Mouse (Mus musculus): Measurements from ENCODE around the gene Dock9. TPM values are rescaled to one million over a fixed set of nuclear protein-coding genes. Genes with fewer than 3 reads are reported as not detected.

Dock9 gene
- polyA plus RNA-seq, 1 experiment from 2014 or later = 5.2 TPM

DNA sequence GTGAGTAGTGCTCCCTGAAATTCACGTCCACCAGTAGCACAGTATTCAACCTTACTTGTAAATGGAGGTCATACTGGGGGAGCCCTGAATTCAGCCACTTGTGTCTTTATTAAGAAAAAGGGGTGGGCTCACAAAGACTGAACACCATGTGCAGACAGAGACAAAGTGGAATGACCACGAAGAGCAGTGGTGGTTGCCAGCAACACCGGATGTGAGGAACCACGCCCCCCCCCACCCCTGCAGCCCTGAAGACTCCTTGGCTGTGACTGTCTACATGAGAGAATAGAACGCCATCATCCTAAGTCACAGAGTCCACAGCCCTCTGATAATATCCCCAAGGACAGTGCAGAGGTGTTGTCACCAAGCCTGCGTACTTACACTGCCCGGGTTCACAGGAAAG is 191.2 kb downstream of the Dock9 start:
- WGBS = 84% methylated on average over 7 of the region's 7 CpGs
- H3K9ac ChIP-seq = no peak overlapping the region
- no peak for ATAC-seq (ENCODE audit: low read depth)
- no peaks in the 10 kb centered on the region for H3K9me3 ChIP-seq
- no peaks in the 10 kb centered on the region for H3K4me1 ChIP-seq (replicated peaks)
- H3K36me3 ChIP-seq = no peaks in the 10 kb centered on the region
- H3K27me3 ChIP-seq = no peaks in the 10 kb centered on the region
- H3K27ac ChIP-seq (replicated peaks) = no peak overlapping the region
- no peak overlapping the region for H3K4me3 ChIP-seq
- no peak overlapping the region for H3K4me2 ChIP-seq

DNA sequence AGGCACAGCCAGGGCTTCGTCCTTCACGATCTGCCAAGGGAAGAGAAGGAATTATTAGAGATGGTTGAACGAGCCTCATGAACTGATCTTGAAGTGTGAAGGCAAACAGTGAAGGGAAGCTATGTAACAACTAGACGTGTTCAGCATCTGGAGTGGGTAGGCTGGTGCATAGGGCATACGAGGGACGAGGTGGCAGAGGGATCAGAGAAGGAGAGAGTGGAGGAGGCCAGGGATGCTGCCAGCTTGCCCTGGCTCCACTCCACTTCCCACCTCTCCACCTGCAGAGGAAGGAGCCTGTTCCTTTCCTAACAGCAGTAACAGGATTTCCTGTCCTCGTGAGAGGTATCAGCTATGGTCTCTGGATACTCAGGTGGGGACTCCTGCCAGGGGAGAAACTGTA is 192.4 kb downstream of the Dock9 start:
- H3K27me3 ChIP-seq = no peaks in the 10 kb centered on the region
- ATAC-seq (ENCODE audit: low read depth) = no peak
- no peaks in the 10 kb centered on the region for H3K4me1 ChIP-seq (replicated peaks)
- H3K36me3 ChIP-seq = no peaks in the 10 kb centered on the region
- no peak overlapping the region for H3K27ac ChIP-seq (replicated peaks)
- H3K9ac ChIP-seq = no peak overlapping the region
- 86% methylated on average over 7 of the region's 7 CpGs for WGBS
- no peak overlapping the region for H3K4me2 ChIP-seq
- H3K4me3 ChIP-seq = no peak overlapping the region
- H3K9me3 ChIP-seq = no peaks in the 10 kb centered on the region; the same call in 1 of the 2 replicates

DNA sequence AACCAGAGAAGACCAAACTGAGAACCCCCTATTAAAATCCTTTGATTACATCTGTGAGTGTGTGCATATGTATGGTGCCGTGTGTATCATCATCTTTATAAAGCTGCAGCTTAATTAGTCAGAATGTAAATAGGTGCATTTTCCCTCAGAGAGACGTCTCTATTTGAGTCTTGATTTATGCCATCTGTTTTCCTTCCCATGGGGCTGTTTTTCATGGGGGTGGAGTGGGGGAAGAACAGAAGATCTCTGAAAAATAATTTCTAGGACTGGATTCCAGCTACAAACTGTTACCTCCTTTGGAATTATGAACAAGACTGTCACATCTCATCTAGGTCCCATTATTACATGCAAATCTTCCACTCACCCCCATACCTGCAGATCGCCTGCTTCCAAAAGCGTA is 193.1 kb downstream of the Dock9 start:
- H3K9ac ChIP-seq = no peak overlapping the region
- H3K4me1 ChIP-seq (replicated peaks) = no peaks in the 10 kb centered on the region
- no peak for ATAC-seq (ENCODE audit: low read depth)
- no peak overlapping the region for H3K4me2 ChIP-seq
- 64% methylated on average over 4 of the region's 4 CpGs for WGBS
- H3K36me3 ChIP-seq = no peaks in the 10 kb centered on the region
- no peaks in the 10 kb centered on the region; the same call in 1 of the 2 replicates for H3K9me3 ChIP-seq
- no peak overlapping the region for H3K27ac ChIP-seq (replicated peaks)
- H3K27me3 ChIP-seq = no peaks in the 10 kb centered on the region
- no peak overlapping the region for H3K4me3 ChIP-seq

DNA sequence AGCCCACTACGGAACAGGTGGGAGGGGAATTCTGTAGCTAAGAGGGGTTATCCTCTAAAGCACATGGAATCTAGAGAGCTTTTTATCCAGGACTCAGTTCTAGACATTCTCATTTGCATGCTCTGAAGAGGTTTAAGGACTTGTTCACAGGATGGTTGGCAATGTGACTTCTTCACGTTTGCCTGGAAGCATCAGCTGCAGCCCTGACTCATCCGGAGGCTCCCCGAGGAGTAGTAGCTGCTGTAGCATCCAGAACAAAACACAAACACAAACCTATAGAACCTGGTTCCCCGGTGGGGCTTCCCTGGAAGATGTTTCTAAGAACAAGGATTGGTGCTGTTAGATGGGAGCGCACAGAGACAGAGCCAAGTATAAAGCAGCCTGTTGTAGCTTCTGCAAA is 195.0 kb downstream of the Dock9 start:
- H3K27me3 ChIP-seq = no peaks in the 10 kb centered on the region
- H3K9ac ChIP-seq = no peak overlapping the region
- no peak overlapping the region for H3K4me2 ChIP-seq
- H3K9me3 ChIP-seq = no peaks in the 10 kb centered on the region; the same call in 1 of the 2 replicates
- no peak for ATAC-seq (ENCODE audit: low read depth)
- H3K4me1 ChIP-seq (replicated peaks) = no peaks in the 10 kb centered on the region
- H3K4me3 ChIP-seq = no peak overlapping the region
- H3K36me3 ChIP-seq = no peaks in the 10 kb centered on the region
- H3K27ac ChIP-seq (replicated peaks) = no peak overlapping the region
- 81% methylated on average over 6 of the region's 6 CpGs for WGBS

DNA sequence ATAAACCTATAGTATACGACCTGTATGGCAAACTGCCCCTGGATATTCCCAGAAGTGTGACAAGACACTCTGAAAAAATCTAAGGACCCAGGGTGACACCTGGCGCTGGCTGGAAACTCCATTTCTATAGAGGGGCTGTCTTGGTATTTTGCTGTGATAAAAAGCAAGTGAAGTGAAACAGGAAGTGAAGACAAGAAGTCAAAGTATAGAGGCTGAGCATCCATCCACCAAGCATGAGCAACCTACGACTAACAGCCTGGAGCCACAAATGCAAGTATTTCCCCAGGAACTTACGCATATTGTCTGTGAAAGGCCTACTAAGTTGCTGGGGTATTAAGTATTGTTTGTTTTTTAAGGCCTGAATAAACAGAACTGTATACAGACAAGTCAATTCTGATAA is 197.1 kb downstream of the Dock9 start:
- Histone ChIP-seq H3K9ac (no peak overlapping the region), H3K4me3 (no peak overlapping the region), H3K4me2 (no peak overlapping the region), H3K9me3 (no peaks in the 10 kb centered on the region; the same call in 1 of the 2 replicates), H3K27me3 (no peaks in the 10 kb centered on the region), H3K27ac (replicated peaks) (no peak overlapping the region), H3K36me3 (no peaks in the 10 kb centered on the region), H3K4me1 (replicated peaks) (no peaks in the 10 kb centered on the region)
- 97% methylated on average over 4 of the region's 4 CpGs for WGBS
- ATAC-seq (ENCODE audit: low read depth) = no peak

DNA sequence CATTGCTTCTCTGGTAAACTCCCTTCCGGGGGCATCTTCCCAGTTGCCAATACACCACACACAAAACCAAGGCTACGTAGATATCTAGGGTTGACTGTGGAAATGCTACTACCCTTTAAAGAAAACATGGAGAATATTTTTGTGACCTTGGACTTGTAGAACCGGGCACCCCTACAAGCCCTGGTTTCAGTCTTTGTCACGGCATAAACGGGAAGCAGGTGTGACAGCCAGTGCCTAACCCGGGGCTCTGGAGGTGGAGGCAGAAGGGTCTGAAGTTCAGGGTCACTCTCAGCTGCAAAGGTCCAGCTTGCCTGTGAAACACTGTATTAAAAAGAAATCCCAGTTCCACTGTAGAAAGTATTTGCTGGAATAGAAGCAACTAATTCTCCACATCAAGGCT is 200.6 kb downstream of the Dock9 start:
- H3K36me3 ChIP-seq = no peaks in the 10 kb centered on the region
- H3K27ac ChIP-seq (replicated peaks) = no peak overlapping the region
- H3K4me2 ChIP-seq = no peak overlapping the region
- no peaks in the 10 kb centered on the region for H3K4me1 ChIP-seq (replicated peaks)
- no peaks in the 10 kb centered on the region; the same call in 1 of the 2 replicates for H3K9me3 ChIP-seq
- no peak overlapping the region for H3K4me3 ChIP-seq
- WGBS = 86% methylated on average over 6 of the region's 6 CpGs
- H3K9ac ChIP-seq = no peak overlapping the region
- no peak for ATAC-seq (ENCODE audit: low read depth)
- no peaks in the 10 kb centered on the region for H3K27me3 ChIP-seq

DNA sequence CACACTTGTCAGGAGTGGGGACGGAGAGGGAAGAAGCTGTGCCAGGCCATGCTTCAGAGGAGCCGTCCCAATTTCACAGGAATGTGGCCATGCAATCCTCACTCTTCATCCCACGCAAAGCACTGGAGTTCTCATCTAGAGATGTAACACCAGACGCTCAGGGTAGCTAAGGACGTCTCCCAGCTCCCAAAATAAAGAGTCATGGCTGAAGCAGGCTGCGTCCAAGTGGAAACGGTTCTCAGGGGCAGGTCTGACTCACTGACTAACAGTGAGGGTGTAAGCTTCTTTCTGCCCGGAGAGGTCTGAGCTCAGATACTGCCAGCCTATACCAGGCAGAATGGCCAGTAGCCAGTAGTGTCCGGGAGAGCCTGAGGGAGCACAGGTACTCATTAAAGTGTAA is 201.0 kb downstream of the Dock9 start:
- ATAC-seq (ENCODE audit: low read depth) = no peak
- Histone ChIP-seq H3K9ac (no peak overlapping the region), H3K4me1 (replicated peaks) (no peaks in the 10 kb centered on the region), H3K4me2 (no peak overlapping the region), H3K27me3 (no peaks in the 10 kb centered on the region), H3K9me3 (no peaks in the 10 kb centered on the region; the same call in 1 of the 2 replicates), H3K4me3 (no peak overlapping the region), H3K27ac (replicated peaks) (no peak overlapping the region), H3K36me3 (no peaks in the 10 kb centered on the region)
- 86% methylated on average over 9 of the region's 9 CpGs for WGBS

DNA sequence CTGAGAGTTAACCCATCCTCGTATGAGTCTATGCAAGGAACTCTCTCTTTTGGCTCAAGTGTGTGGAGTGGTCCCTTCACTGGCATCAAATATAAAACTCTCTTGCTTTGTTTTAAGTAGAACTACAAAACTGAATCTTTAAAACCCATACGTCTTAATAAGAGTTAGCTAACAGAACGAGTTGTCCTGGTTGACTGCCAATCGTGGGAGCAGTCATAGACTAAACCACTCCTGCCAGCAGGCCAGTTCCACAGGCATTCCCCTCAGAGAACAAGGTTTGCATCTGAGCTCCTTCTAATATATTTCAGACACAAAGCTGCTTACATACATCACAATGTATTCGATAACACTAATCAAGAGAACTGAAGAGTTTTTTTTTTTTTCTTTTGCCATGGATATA is 203.0 kb downstream of the Dock9 start:
- no peaks in the 10 kb centered on the region for H3K4me1 ChIP-seq (replicated peaks)
- ATAC-seq (ENCODE audit: low read depth) = no peak
- H3K9ac ChIP-seq = no peak overlapping the region
- no peak overlapping the region for H3K27ac ChIP-seq (replicated peaks)
- no peak overlapping the region for H3K4me2 ChIP-seq
- 94% methylated on average over 5 of the region's 5 CpGs for WGBS
- no peaks in the 10 kb centered on the region for H3K9me3 ChIP-seq
- no peaks in the 10 kb centered on the region for H3K27me3 ChIP-seq
- H3K36me3 ChIP-seq = no peaks in the 10 kb centered on the region
- H3K4me3 ChIP-seq = no peak overlapping the region

DNA sequence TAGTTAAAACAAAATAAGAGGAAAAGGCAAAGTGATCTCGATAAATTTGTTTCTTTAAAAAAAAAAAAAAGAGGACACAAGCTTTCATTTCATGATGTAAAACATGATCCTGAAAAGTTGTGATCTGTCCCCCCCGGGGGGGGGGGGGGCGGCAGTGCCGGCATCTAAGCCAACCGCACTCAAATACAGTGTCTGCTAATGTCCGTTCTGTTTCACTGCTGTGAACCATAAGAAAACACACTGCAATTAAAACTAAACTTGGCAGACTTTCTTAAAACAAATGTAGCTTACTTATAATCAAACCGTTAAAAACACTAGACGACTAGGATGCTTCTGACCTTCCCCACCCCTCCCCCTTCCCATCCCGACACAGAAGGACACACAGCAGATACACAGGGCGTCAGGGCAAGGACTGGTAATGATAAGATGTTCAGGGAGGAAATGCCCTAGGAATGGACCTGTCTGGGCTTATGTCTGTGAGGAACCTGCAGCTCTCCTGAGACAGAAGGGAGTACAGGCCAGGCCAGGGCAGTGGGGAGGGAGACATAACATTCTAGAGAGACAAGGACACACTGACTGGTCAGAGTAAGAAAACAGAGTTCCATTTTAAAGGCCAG is 204.2 kb downstream of the Dock9 start:
- H3K4me2 ChIP-seq = no peak overlapping the region
- no peak overlapping the region for H3K27ac ChIP-seq (replicated peaks)
- 73% methylated on average over 10 of the region's 10 CpGs for WGBS
- no peak overlapping the region for H3K9ac ChIP-seq
- no peaks in the 10 kb centered on the region for H3K27me3 ChIP-seq
- H3K36me3 ChIP-seq = no peaks in the 10 kb centered on the region
- peaks cover 8% of the 10 kb centered on the region; the same call in 1 of the 2 replicates for H3K4me1 ChIP-seq (replicated peaks)
- no peak for ATAC-seq (ENCODE audit: low read depth)
- no peak overlapping the region for H3K4me3 ChIP-seq
- H3K9me3 ChIP-seq = no peaks in the 10 kb centered on the region

DNA sequence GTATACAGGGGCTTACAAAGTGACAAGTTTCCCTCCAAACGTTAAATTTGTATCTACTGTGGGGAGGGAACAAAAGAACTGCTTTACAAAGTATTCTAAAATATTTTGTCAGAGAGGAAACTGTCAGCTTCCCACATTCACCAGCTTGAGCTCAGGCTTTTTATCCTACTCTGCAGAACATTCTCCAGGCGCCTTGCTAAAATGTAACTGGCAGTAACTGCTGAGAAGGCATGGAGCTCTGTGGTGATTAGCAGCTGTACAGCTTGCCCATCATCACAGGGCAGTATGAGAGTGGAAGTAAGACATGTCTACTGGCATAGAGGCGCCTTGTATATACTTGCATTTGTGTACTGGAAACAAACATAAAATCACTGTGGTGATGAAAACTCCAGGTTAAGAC is 204.7 kb downstream of the Dock9 start:
- H3K27ac ChIP-seq (replicated peaks) = no peak overlapping the region
- H3K36me3 ChIP-seq = no peaks in the 10 kb centered on the region
- H3K9ac ChIP-seq = no peak overlapping the region
- no peak overlapping the region for H3K4me3 ChIP-seq
- H3K4me2 ChIP-seq = no peak overlapping the region
- H3K27me3 ChIP-seq = no peaks in the 10 kb centered on the region
- H3K4me1 ChIP-seq (replicated peaks) = peaks cover 8% of the 10 kb centered on the region; the same call in 1 of the 2 replicates
- no peaks in the 10 kb centered on the region for H3K9me3 ChIP-seq
- no peak for ATAC-seq (ENCODE audit: low read depth)
- WGBS = 52% methylated on average over 3 of the region's 3 CpGs

DNA sequence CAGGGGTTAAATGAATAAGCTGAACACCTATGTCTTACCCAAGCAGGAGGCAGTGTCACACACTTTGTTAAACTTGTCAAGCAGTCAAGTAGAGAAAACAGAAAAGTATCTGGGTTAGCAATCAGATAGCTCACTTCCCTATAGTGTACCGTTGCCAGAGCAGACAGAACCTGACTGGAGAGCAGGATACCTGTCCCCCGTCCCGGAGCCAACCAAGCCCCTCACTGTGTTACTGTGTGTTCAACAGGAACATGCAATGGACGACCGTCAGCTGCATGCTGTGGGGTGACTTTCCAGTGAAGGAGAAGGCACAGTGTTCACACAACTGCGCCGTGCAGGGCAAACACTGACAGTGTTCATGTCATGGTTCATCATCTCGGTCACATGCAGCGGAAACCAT is 205.3 kb downstream of the Dock9 start:
- Histone ChIP-seq H3K27ac (replicated peaks) (no peak overlapping the region), H3K36me3 (no peaks in the 10 kb centered on the region), H3K9ac (no peak overlapping the region), H3K4me1 (replicated peaks) (peaks cover 8% of the 10 kb centered on the region; the same call in 1 of the 2 replicates), H3K4me2 (no peak overlapping the region), H3K9me3 (no peaks in the 10 kb centered on the region), H3K4me3 (no peak overlapping the region), H3K27me3 (no peaks in the 10 kb centered on the region)
- no peak for ATAC-seq (ENCODE audit: low read depth)
- WGBS = 54% methylated on average over 9 of the region's 9 CpGs

DNA sequence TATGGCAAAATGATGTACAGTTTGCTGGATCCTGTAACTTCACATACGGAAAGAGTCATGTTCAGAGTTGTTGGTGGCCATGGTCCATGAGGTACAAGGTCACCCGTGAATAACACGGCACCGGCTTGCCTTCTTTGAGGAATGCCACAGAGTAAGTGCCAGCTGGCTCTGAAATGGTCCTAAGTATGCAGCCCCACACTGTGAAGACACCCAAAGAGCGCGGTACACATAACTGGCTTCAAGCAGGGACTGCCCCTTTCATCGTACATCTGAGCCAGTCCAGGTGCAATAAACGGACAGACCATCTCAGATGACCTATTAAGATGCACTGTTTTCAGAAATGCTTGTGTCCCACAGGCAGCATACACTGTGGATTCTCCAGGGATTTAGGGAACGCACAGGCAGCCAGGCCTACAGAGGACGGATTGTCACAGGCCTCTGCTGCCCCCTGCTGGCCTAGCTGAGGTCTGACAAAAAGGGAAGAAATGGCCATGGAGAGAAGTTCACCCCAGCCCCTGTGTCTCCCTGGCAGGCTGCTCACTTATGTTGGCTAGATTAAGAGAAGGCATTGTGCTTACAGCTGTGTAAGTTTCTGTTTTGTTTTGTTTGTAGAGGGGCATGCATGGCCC is 208.4 kb downstream of the Dock9 start:
- Histone ChIP-seq H3K4me1 (replicated peaks) (peaks cover 19% of the 10 kb centered on the region), H3K9me3 (no peaks in the 10 kb centered on the region), H3K36me3 (no peaks in the 10 kb centered on the region), H3K4me2 (no peak overlapping the region), H3K27ac (replicated peaks) (no peak overlapping the region), H3K9ac (no peak overlapping the region), H3K27me3 (no peaks in the 10 kb centered on the region; the same call in 1 of the 2 replicates), H3K4me3 (no peak overlapping the region)
- 45% methylated on average over 10 of the region's 10 CpGs for WGBS
- ATAC-seq (ENCODE audit: low read depth) = peak; percentile 55

DNA sequence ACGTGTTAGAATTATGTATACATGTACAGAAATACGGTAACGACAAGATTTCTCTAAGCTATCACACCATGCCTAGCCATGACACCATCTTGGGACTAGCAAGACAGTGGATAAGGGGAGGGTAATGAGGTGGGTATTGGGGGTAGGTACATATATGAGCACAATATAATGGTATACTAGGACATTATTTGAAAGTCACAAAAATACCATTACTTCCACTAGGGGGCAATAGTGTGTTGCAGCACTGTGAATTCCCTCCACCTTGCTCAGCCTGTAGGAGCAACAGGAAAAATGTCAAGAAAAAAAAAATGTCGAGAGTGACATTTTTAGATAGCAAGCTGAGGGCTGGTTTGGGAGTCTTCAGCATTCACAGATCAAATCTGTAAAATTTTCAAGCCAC is 209.2 kb downstream of the Dock9 start:
- peak; percentile 30; the same call in 1 of the 2 replicates for ATAC-seq (ENCODE audit: low read depth)
- no peak overlapping the region for H3K4me2 ChIP-seq
- peaks cover 19% of the 10 kb centered on the region for H3K4me1 ChIP-seq (replicated peaks)
- H3K9me3 ChIP-seq = no peaks in the 10 kb centered on the region
- no peaks in the 10 kb centered on the region; the same call in 1 of the 2 replicates for H3K27me3 ChIP-seq
- H3K9ac ChIP-seq = no peak overlapping the region
- no peaks in the 10 kb centered on the region for H3K36me3 ChIP-seq
- no peak overlapping the region for H3K27ac ChIP-seq (replicated peaks)
- 74% methylated on average over 4 of the region's 4 CpGs for WGBS
- H3K4me3 ChIP-seq = no peak overlapping the region

All from neural tube, embryonic 13.5 days (tissue).